Mouse (Mus musculus): ENCODE data around the gene Adamtsl2. TPM values are rescaled to one million over a fixed set of nuclear protein-coding genes. Genes with fewer than 3 reads are reported as not detected.

Adamtsl2 gene
- total RNA-seq (2021) = 10 to 100 TPM; 16.1 to 18.1 TPM
- long read RNA-seq, partial matches to known transcripts = 5 of 7 reads
- long read RNA-seq, other reads (novel, unspliced or antisense) = 2 of 7 reads

DNA sequence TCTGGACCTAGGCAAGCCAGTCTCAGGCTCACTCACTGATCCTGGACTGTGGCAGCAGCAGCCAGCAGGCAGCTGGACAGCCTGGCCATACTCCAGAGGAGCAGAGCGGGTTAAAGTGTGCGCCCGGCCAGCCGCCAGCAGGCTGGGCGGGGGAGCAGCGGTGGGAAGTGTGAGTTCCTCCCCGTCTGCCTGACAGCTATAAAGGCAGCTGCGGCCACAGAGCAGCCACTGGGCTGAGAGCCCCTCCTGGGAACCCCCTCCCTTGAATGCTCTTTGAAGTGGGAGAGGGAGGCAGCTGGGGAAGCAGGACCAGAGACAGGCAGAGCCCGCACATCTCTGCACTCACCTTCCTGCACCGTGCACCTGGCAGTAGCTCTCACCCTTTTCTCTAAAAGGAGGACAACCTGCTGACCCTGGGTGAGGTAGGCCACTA, at the start of gene Adamtsl2:
Gene Adamtsl2, plus strand, starts transcription at position 228 of the 433 bp plus-strand sequence.
- peak; percentile 74 to 80 for DNase-seq (ENCODE audit: low spot score in 2 of 2)

GRCm38 (mm10) chr2:27032361-27032760, 46.8 kb upstream of the Adamtsl2 start:
- DNase-seq (ENCODE audit: low spot score in 2 of 2) = no peak

GRCm38 (mm10) chr2:27036003-27036402, 43.2 kb upstream of the Adamtsl2 start:
- DNase-seq (ENCODE audit: low spot score in 2 of 2) = no peak

DNA sequence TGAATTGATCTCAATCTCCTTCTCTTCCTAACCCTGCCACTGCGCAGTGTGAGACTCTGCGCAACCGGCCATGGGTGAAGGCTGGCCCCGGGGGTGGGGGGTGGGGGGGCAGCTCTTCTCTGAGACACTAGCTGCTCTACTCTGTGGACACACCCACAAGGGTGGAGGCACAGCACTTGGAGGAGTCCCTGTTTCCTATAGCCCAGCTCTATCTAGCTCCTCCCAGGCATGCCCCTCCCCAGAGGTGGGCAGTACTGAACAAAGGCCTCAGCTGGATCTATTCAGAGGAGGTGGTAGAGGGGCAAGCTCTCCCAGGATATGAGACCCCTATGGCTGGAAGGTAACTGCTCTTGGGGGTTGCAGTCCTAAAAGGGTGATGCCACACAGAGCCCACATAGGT, 42.2 kb upstream of the Adamtsl2 start:
- DNase-seq (ENCODE audit: low spot score in 2 of 2) = no peak

DNA sequence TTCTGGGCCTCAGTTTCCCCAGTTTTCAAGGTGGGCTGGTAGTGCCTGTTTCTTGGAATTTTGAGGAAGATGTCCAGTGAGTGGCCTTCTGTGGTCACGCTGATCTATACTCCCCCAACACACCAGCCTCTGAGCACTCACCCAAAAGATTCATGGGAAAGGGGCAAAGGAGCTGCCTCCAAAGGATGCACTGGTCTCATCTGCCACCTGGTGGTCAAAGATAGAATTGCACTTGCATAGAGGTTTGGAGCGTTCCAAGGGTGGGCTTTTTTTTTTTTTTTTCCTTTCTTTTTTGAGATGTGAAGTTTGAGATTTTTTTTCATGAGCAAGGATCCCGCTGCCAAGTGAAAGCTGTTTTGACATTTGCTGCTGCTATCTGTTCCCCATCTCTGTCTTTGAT, 40.6 kb upstream of the Adamtsl2 start:
- DNase-seq (ENCODE audit: low spot score in 2 of 2) = peak; percentile 86 to 89

GRCm38 (mm10) chr2:27039286-27039685, 39.9 kb upstream of the Adamtsl2 start:
- DNase-seq (ENCODE audit: low spot score in 2 of 2) = peak in 1 of 2 experiments; percentile 45

- no peak for DNase-seq (ENCODE audit: low spot score in 2 of 2)
These were observed 36.9 kb upstream of the Adamtsl2 start for GRCm38 (mm10) chr2:27042131-27042844.

DNA sequence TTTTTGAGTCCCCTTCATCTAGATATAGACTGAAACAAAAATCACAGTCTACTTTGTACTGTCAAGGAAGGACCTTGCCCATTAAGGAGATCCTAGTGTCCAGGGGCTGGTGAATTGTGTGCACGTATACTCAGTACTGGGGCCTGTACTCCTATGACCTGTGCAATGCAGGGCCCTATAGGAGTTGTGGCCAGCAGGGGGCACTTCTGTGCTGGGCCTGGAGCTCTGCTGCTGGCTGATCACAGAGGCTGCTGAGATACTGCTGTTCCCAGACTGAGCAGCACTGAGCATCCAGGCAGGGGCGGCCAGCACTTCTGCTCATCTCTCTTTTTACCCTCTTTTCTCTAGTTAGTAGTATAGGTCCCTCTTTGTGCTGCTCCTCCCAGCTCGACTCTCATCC, 35.7 kb upstream of the Adamtsl2 start:
- DNase-seq (ENCODE audit: low spot score in 2 of 2) = peak; percentile 91 to 94

GRCm38 (mm10) chr2:27044166-27044565, 35.0 kb upstream of the Adamtsl2 start:
- no peak for DNase-seq (ENCODE audit: low spot score in 2 of 2)

DNA sequence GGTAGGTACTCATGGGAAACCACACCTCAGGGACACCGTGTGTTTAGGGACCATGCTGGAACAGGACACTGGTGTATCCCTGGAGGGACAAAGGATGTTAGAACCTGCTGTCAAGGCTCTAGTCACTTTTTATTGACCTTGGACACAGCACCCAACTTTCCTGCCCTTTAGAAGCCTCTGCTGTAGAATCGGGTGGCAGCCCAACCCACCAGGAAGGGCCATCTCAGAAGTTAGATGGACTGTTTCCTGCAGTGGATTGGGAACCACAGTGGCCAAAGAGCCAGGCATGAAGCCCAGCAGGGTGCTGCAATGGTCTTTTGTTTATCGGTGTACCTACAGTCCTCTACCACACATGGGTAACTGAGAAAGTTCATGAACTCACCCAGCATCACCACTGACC, 34.5 kb upstream of the Adamtsl2 start:
- no peak for DNase-seq (ENCODE audit: low spot score in 2 of 2)

DNA sequence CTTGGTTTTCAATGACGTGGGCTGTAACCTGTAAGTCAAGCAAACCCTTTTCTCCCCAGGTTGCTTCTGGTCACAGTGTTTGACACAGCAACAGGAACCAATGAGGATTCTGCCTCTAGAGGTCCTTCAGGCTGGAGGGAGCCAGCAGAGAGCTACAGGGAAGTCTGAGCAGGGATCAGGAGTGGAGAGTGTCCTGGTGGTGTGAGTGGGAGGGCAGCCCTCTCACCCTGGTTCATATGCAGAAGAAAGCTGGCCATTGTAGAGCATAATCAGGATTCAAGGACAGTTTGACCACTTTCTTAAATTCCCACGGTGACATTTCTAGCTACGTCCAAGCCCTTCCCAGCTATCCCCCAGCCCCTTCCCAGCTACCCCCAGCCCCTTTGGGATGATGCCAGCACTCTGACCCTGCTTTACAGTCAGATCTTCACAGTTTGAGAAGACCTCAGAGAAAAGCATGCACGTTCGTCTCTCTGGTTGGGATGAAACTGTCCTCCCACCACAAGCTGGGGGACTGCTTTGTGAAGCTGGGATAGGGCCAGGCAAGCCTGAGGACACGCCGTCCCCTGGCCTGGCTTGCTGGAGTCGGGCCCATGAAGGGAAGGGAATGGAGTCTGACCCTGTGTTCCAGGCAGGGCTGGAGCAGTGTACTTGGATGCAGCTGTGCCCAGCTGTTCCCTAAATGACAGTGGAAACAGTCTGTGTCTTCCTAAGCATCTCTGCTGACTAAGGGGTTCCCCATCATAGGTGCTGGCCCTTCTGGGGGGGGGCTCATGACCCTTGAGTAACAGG, 33.0 kb upstream of the Adamtsl2 start:
- no peak for DNase-seq (ENCODE audit: low spot score in 2 of 2)

- no peak for DNase-seq (ENCODE audit: low spot score in 2 of 2)
These were observed 29.8 kb upstream of the Adamtsl2 start for GRCm38 (mm10) chr2:27049408-27049807.

DNA sequence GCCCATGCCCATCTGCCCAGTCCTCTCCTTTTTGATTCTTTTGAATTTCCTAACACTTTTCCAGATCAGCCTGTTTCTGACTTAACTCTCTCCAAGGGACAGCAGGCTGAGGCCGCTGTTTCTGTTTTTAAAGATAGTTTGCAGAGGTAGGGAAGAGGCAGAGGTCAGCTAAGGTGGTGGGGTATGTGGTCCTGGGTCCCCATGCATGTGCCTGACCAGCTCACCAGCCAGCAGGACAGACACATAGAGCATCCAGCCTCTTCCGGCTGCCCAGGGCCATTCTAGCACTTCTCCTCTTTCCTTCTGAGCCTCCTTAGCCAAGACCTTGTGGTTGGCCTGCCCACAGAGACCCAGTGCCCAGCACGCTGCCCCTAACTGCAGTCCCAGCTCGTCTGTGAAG, 20.9 kb upstream of the Adamtsl2 start:
- DNase-seq (ENCODE audit: low spot score in 2 of 2) = no peak

DNA sequence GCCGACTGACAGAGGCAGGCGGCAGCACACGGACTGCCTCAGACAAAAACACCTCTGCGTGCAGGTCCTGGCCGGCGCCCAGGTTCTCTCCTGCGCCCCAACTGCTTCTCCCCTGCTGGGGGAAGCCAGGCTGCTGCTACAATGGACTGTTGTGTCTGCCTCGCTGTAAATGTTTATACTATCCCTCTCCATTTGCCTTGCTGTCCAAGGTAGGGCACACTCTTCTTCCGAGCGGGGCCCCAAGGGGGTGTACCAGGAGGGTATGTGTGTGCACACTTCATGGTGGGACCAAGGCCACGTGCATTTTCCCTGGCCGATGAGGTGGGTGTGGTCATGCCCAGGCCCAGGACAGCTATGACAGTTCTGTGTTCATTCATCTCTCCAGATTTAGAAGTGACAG, 20.4 kb upstream of the Adamtsl2 start:
- DNase-seq (ENCODE audit: low spot score in 2 of 2) = no peak

- no peak for DNase-seq (ENCODE audit: low spot score in 2 of 2)
These were observed 20.0 kb upstream of the Adamtsl2 start for GRCm38 (mm10) chr2:27059187-27059586.

DNA sequence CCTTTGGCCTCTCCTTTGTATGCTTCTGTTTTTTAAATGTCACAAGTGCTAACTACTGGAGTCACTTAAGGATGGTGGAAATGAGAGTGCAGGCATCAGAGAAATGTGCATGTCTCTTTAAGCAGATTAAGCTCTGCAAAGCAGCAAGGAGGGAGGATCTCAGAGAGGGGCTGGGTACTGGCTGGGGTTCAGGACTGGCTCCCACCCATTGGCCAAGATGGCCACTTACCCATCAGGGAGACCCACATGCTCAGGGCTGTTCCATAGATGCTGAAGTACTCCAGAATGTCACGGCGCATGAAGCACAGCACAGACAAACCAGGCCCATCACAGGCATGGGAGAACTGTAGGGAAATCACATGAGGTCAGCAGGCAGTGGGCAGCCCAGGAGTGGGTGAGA, 12.1 kb upstream of the Adamtsl2 start:
- no peak for DNase-seq (ENCODE audit: low spot score in 2 of 2)

DNA sequence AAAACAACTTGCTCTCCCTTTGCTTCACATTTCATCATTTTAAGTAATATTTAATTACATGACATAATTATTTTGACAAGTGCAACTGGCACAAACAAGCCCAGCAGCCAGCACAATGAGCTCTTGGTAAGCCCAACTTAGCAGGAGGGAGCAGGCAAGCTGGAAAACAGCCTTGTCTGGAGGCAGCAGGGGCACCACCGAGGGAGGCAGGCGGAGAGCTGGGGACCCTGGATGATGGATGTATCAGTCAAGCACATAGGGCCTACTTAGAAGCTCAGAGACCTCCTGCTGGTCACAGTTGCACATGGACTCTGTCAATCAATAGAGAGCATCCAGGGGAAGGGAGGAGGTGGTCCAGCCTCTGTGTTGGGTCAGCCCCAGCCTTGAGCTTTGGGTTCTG, 11.2 kb upstream of the Adamtsl2 start:
- peak in 1 of 2 experiments; percentile 38 for DNase-seq (ENCODE audit: low spot score in 2 of 2)

- DNase-seq (ENCODE audit: low spot score in 2 of 2) = no peak
These were observed 9.5 kb upstream of the Adamtsl2 start for GRCm38 (mm10) chr2:27069646-27070045.

GRCm38 (mm10) chr2:27070247-27070813, 8.8 kb upstream of the Adamtsl2 start:
- no peak for DNase-seq (ENCODE audit: low spot score in 2 of 2)

DNA sequence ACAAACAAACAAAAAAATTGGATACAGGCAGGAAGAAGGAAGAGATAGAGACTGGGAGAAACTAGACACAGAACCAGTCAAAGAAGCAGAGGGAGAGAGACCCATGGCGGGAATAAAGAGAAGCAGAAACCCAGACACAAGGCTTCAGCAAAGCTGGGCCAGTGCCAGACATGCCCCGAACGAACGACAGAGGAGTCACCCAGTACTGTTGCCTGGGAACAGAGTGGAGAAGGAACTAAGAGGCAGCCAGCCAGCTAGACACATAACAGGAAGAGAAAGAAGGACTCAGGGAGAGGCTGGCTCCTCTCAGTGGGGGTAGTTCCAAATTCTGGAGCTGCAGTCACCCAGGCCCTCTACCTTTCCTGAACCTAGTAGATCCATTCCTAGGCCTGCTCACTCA, 8.0 kb upstream of the Adamtsl2 start:
- peak; percentile 86 to 89 for DNase-seq (ENCODE audit: low spot score in 2 of 2)

DNA sequence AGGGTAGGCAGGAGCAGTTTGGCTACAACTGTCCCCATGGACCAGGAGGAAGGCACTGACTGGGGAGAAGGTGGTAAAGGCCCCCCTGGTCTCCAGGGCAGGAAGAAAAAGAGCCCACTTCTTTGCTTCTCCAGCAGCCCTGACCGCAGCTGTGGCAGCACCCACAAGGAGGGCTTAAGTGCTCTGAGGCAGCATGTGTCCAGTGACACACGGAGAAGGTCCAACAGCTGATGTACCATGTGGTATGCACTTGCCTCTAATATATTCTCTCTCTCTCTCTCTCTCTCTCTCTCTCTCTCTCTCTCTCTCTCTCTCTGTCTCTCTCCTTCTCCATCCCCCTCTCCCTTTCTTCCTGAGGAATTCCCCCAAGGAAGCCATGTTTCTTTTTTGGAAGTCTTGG, 7.2 kb upstream of the Adamtsl2 start, which contains the start of gene Mymk:
Gene Mymk, minus strand, starts transcription at position 202 of the 400 bp plus-strand sequence.
- no peak for DNase-seq (ENCODE audit: low spot score in 2 of 2)

DNA sequence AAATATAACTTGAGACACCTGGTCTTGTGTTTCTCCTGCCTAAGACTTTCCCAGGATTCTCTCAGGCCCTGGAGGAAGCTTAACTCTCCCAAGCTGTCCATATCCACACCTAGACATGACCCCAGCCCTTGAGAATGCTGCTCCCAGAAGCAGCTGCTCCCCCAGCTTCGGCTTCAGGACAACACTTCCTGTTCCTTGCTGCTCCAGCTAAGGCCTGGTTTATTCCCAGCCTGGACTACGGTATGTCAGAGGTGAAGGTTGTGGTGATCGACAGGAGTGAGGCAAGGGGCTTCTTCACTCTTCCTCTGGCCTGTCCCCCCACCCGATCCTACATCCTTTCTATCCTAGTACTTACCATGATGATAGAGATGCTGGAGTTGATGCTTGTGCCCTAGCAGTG, 5.8 kb upstream of the Adamtsl2 start:
- no peak for DNase-seq (ENCODE audit: low spot score in 2 of 2)
